Mouse (Mus musculus) common myeloid progenitor, adult 5-6 weeks (primary cell): ENCODE measurements around the gene Rhobtb1. TPM values are rescaled to one million over a fixed set of nuclear protein-coding genes. Genes with fewer than 3 reads are reported as not detected.

ENCODE experiments used
- ATAC-seq: replicated peaks from 2 replicates; pipeline ENCODE4 v1.8.0; 2016; ENCODE audit warnings: low read depth, mild to moderate bottlenecking, moderate TSS enrichment, inconsistent platforms; ENCODE audit not compliant: poor library complexity, severe bottlenecking
- total RNA-seq: library from RNA; stranded (forward); fragments of 200-1000, 187-1606 nt; gene quantifications from 2 replicates; pipeline ENCODE4 v1.2.3, GENCODE M21; 2017

Rhobtb1 gene
- total RNA-seq, 1 experiment from 2014 or later, result 2.2 TPM

- no peak for ATAC-seq
Observed at GRCm38 (mm10) chr10:69162577-69162976, 11.3 kb downstream of the Rhobtb1 start.

GRCm38 (mm10) chr10:69163216-69163615, 12.0 kb downstream of the Rhobtb1 start:
- ATAC-seq, result no peak

- peak; percentile 69; the same call in 1 of the 2 replicates for ATAC-seq
Observed at GRCm38 (mm10) chr10:69165125-69165524, 13.9 kb downstream of the Rhobtb1 start.

DNA sequence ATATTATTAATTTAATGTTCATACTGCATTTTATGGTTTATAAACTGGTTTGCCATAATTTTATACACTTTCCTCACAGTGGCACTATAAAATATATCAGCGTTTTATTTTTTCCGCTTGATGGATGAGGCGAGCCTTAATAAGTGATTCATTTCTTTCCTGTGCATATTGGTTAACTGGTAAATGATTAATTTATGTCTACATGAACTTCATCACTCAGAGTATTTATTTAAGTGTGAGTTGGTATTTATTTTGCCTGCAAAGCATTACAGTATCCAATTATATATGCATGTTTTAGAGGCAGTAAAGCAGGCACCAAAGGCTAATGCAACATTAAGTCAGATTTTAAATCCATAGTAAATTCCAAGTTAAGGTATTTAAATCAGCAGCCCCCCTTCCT, 14.6 kb downstream of the Rhobtb1 start:
- ATAC-seq, result no peak

DNA sequence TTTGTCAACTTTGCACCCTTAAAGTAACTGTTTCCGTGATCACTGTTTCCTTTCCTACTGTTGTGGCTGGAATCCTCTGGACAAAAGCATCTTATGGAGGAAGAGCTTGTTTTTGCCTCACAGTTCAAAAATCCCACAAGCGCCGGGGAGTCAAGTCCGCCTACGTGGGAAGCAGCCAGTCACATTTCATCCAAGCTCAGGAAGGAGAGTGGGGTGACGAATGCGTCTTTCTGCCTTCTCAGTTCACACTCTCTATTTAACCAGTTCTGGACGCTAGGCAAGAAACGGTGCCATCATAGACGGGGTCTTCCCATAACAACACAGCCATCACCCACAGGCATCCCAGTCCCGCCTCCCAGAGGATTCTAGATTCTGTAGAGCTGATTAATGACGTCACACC, 15.3 kb downstream of the Rhobtb1 start:
- ATAC-seq, result no peak

GRCm38 (mm10) chr10:69172412-69172811, 21.2 kb downstream of the Rhobtb1 start:
- ATAC-seq, result no peak

- no peak for ATAC-seq
Observed at GRCm38 (mm10) chr10:69176116-69176515, 24.9 kb downstream of the Rhobtb1 start.

DNA sequence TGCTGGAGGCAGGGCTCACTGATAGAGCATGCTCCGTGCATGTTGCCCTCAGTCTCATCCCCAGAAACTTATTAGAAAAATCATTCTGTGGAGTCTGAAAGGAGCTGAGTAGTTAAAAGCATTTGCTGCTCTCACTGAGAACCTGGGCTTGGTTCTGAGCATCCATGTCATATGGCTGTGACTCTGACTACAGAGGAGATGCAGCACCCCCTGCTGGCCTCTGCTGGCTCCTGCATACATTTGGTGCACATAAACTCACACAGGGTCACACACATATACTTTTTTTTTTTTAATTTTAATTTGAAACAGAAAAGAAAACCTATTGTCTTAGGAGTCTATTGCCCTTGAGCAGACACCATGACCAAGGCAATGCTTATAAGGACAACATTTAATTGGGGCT, 28.1 kb downstream of the Rhobtb1 start:
- ATAC-seq, result no peak

- no peak for ATAC-seq
Observed at GRCm38 (mm10) chr10:69180997-69181396, 29.8 kb downstream of the Rhobtb1 start.

- no peak for ATAC-seq
Observed at GRCm38 (mm10) chr10:69184903-69185302, 33.7 kb downstream of the Rhobtb1 start.

DNA sequence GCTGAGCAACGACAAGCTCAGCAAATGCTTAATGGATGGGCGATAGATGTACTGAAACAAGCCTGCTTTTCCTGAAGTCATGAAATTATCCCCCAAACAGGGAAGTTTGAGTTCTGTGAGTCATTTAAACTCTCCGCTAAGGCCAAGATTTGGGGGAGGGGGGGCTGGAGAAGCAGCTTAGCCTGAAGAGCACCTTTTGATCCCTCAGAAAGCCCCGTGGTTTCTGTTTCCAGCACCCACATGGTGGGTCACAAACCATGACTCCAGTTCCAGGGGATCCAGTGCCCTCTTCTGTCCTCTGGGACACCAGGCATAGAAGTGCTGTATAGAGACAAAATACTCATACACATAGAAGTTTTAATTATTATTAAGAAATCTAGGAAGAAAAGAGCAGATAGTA, 34.2 kb downstream of the Rhobtb1 start:
- ATAC-seq, result peak; percentile 6; the same call in 1 of the 2 replicates

DNA sequence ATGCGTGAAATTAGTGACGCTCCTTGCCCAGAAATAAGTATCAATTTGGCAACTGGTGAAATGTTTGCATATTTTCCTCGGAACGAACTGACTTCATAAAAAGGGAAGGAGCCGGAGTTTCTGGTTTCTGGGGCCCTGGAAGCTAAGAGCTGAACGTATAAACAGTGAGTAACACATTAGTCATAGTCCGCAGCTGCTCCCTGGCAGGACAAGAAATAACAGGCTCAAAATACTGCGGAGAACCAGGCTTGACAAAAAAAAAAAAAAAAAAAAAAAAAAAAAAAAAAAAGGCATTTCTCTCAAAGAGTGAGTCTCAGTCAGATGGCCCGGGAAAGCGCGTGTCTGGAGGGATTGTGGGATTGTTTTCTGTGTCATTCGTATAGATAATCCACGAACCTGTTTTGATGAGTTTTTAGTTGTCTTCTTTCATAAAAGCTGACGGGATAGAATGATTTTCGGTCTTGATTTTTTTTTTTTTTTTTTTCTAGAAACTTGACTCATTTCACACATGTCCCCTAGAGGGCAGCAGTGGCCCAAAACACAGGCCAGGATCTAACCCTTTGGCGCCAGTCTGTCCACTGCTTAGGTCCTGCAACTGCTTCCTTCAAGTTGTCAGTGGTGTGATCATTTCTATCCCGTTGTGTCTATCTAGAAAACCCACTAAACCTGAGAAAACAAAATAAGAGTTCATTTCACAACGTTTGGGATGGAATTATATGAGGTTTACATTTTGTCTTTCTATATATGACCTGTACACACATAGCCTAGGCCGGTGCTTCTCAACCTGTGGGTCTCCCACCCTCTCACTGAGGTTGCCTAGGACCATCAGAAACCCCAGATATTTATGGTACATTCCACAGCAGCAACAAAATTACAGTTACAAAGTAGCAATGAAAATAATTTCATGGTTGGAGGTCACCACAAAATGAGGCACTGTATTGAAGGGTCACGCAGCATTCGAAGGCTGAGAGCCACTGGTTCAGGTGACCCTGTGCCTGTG, 35.0 kb downstream of the Rhobtb1 start:
- ATAC-seq, result peak; percentile 93

DNA sequence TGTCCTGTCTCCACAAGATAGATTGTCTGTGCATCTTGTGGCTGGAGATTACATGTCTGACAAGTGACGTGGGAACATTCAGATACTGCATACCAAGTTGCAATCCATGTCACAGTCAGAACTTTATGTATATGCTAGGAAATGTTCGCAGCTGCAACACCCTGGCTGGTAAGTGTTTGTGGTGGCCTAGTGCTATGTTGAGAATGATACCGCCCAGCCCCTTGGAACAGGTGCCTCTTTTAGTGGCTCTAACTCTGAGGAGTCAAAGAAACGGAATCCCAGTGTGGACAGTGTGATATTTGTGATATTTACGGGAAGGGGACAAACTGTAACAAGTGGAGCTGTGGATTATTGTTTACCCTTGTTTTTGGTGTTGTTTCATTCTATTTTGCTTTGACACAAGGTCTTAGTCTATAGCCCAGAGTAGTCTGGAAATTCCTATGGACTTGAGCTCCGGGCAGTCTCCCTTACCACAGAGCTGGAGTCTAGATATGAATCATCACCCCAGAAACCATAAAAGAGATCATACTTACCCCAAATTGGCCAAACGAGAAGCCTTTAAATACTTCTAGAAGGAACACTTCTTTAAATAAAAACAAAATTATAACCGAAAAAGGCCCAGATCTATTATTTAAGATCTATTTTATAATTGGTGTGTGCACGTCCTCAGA, 36.7 kb downstream of the Rhobtb1 start:
- ATAC-seq, result no peak

- ATAC-seq, result no peak
Observed at GRCm38 (mm10) chr10:69190434-69191160, 39.4 kb downstream of the Rhobtb1 start.

- ATAC-seq, result no peak
Observed at GRCm38 (mm10) chr10:69192266-69192665, 41.0 kb downstream of the Rhobtb1 start.

DNA sequence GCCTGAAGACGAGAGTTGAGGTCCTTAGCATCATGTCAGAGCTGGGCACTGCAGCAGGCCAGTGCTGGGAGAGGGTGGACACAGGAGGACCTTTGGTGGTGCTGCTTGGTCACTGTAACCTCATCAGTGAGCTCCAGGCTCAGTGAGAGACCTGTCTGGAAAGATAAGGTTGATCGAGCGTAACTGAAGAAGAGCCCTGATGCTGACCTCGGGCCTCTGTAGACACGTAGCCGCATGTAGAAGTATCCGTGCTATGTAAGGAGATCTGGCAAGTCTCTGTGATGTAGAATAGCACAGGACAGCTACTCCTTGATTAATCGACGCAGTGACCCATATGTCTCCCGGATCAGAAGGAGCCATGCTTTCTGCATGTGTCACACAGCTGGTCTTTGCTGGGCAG, 42.5 kb downstream of the Rhobtb1 start:
- ATAC-seq, result no peak

- ATAC-seq, result no peak
Observed at GRCm38 (mm10) chr10:69204677-69205400, 53.6 kb downstream of the Rhobtb1 start.

DNA sequence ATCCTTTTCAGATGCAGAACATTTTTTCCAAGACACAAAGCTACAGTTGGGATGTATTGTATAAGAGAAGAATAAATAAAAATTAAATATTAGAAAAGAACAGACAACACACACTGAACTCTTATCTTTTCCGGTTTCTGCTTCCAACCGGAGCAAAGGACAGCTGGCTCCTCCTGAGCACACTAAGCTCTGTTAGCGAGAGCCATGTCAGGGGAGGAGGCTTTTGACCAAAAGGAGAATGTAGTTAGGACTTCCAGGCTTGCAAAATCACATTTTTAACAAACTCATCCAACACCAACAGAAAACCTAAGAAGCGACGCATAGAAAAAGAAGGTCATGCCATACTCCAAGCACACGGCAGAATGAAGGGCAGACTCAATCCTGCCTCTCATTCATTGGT, 54.8 kb downstream of the Rhobtb1 start:
- ATAC-seq, result no peak

GRCm38 (mm10) chr10:69207481-69207880, 56.2 kb downstream of the Rhobtb1 start:
- ATAC-seq, result no peak
